Mouse (Mus musculus): ENCODE data around the gene Dmd. TPM values are rescaled to one million over a fixed set of nuclear protein-coding genes. Genes with fewer than 3 reads are reported as not detected.
A peak's percentile ranks its signal among the peaks of the same experiment; 100 is the strongest.
"Not testable (repeated sequence)": the region's sequence is repeated elsewhere in the genome, so short reads cannot be mapped to it uniquely, and the experiment has no call there.

Gene Dmd
- polyA plus RNA-seq, 1 experiment from 2014 or later = 27.8 TPM

- Histone ChIP-seq H3K4me1 (no peaks in the 10 kb centered on the region), H3K27me3 (no peaks in the 10 kb centered on the region), H3K4me2 (replicated peaks) (no peak overlapping the region), H3K4me3 (no peak overlapping the region), H3K9ac (replicated peaks) (no peak overlapping the region), H3K27ac (replicated peaks) (no peak overlapping the region), H3K9me3 (no peaks in the 10 kb centered on the region), H3K36me3 (no peaks in the 10 kb centered on the region)
- ATAC-seq (replicated peaks) = peak; percentile 90
- WGBS = 19% methylated on average over 4 of the region's 4 CpGs
These were observed 797.8 kb downstream of the Dmd start for GRCm38 (mm10) chrX:83746301-83747008.

- H3K4me2 ChIP-seq (replicated peaks) = no peak overlapping the region
- no peaks in the 10 kb centered on the region for H3K27me3 ChIP-seq
- no peak for ATAC-seq (replicated peaks)
- H3K9me3 ChIP-seq = no peaks in the 10 kb centered on the region
- no peaks in the 10 kb centered on the region for H3K4me1 ChIP-seq
- H3K4me3 ChIP-seq = no peak overlapping the region
- no peaks in the 10 kb centered on the region for H3K36me3 ChIP-seq
- no peak overlapping the region for H3K27ac ChIP-seq (replicated peaks)
- H3K9ac ChIP-seq (replicated peaks) = no peak overlapping the region
These were observed 838.7 kb downstream of the Dmd start for GRCm38 (mm10) chrX:83787406-83787805.

DNA sequence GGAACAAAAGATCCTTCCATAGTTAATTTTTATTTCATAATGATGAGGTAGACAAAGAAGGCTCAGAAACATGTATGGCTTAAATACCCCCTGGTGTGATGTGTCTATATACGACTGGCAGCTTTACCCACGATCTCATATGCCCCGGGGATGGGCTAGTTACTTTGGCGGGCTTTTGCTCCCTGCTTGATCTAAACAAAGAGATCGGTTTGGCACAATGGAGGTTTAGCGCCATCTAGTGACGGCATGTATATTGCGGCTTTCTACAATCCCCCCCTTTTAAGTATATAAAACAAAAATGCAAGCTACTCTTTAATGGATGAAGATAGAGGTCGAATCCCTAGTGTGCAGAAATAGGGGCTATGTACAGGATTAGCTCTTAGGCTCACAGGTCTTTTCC lies 918.8 kb downstream of the Dmd start:
- WGBS = 56% methylated on average over 9 of the region's 9 CpGs
- not testable (repeated sequence) for H3K4me1 ChIP-seq; H3K4me2 ChIP-seq (replicated peaks); H3K9me3 ChIP-seq; H3K36me3 ChIP-seq; H3K27ac ChIP-seq (replicated peaks); H3K27me3 ChIP-seq; H3K9ac ChIP-seq (replicated peaks); H3K4me3 ChIP-seq; ATAC-seq (replicated peaks)

GRCm38 (mm10) chrX:83875389-83875788 lies 926.7 kb downstream of the Dmd start:
- H3K4me1 ChIP-seq; ATAC-seq (replicated peaks); H3K27ac ChIP-seq (replicated peaks); H3K36me3 ChIP-seq; H3K9ac ChIP-seq (replicated peaks); H3K9me3 ChIP-seq; H3K4me2 ChIP-seq (replicated peaks); H3K4me3 ChIP-seq; H3K27me3 ChIP-seq: not testable (repeated sequence)
- 82% methylated on average over 11 of the region's 11 CpGs for WGBS

DNA sequence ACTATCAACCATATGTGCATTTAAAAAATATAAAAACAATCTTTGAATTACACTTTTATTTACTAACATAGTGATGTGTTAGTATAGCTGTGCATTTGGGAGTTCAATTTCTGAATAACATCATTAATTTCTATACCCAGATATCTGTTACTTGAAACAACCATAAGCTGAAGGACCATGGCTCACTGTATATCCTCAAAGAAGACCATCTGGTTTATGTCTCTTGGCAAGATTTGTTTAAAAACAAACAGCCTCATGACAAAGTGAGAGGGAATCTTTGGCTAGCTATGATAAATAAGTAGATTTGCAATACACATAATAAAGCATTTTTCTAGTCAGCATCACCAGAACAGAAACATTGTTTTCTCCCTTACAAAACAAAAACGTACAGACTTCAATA lies 1027.2 kb downstream of the Dmd start:
- no peak for ATAC-seq (replicated peaks)

DNA sequence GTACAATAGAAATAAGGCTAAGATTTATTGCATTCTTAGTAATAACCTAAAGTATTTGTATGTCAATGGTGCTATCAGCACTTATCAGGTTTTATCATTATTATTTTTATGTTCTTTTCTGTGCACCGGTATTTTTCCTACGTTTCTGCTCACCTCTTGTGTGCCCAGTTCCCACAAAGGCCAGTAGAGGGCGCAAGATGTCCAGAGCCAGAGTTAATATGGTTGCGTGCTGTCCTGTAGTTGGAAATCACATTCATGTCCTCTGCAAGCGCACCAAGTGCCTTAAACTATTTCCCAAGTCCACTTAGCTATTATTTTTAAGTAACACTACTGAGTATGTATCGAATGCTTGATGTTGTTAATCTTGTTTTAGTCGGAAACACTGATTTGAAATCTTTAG lies 1052.6 kb downstream of the Dmd start:
- Histone ChIP-seq H3K36me3 (no peaks in the 10 kb centered on the region), H3K4me2 (replicated peaks) (no peak overlapping the region), H3K27ac (replicated peaks) (no peak overlapping the region), H3K4me3 (no peak overlapping the region), H3K27me3 (no peaks in the 10 kb centered on the region), H3K9me3 (no peaks in the 10 kb centered on the region), H3K9ac (replicated peaks) (no peak overlapping the region), H3K4me1 (no peaks in the 10 kb centered on the region)
- 45% methylated on average over 7 of the region's 7 CpGs for WGBS
- 0 out of 2 replicates have a peak, but pooled peaks have one; percentile 46 for ATAC-seq (replicated peaks)

More for the DNA sequence above, 1027.2 kb downstream of the Dmd start:
- H3K4me3 ChIP-seq = no peak overlapping the region
- H3K27ac ChIP-seq (replicated peaks) = no peak overlapping the region
- no peaks in the 10 kb centered on the region for H3K4me1 ChIP-seq
- WGBS = 66% methylated on average over 1 of the region's 1 CpGs
- H3K4me2 ChIP-seq (replicated peaks) = no peak overlapping the region
- H3K27me3 ChIP-seq = no peaks in the 10 kb centered on the region
- no peaks in the 10 kb centered on the region for H3K9me3 ChIP-seq
- H3K36me3 ChIP-seq = no peaks in the 10 kb centered on the region
- no peak overlapping the region for H3K9ac ChIP-seq (replicated peaks)

- not testable (repeated sequence) for H3K27me3 ChIP-seq; H3K27ac ChIP-seq (replicated peaks); H3K4me2 ChIP-seq (replicated peaks); H3K36me3 ChIP-seq; H3K4me3 ChIP-seq; ATAC-seq (replicated peaks); H3K4me1 ChIP-seq; H3K9me3 ChIP-seq; H3K9ac ChIP-seq (replicated peaks)
- 91% methylated on average over 3 of the region's 3 CpGs for WGBS
These were observed 1113.8 kb downstream of the Dmd start for GRCm38 (mm10) chrX:84062431-84062830.

- no peak overlapping the region for H3K27ac ChIP-seq (replicated peaks)
- no peak overlapping the region for H3K4me3 ChIP-seq
- H3K9ac ChIP-seq (replicated peaks) = no peak overlapping the region
- H3K4me2 ChIP-seq (replicated peaks) = no peak overlapping the region
- no peak for ATAC-seq (replicated peaks)
- 75% methylated on average over 2 of the region's 2 CpGs for WGBS
- no peaks in the 10 kb centered on the region for H3K4me1 ChIP-seq
- no peaks in the 10 kb centered on the region for H3K36me3 ChIP-seq
- no peaks in the 10 kb centered on the region for H3K9me3 ChIP-seq
- H3K27me3 ChIP-seq = no peaks in the 10 kb centered on the region
These were observed 1217.2 kb downstream of the Dmd start for GRCm38 (mm10) chrX:84165872-84166271.

GRCm38 (mm10) chrX:84241297-84241859 lies 1292.7 kb downstream of the Dmd start:
- no peak overlapping the region for H3K9ac ChIP-seq (replicated peaks)
- no peak overlapping the region for H3K27ac ChIP-seq (replicated peaks)
- WGBS = 70% methylated on average over 2 of the region's 2 CpGs
- no peak for ATAC-seq (replicated peaks)
- no peaks in the 10 kb centered on the region for H3K27me3 ChIP-seq
- no peaks in the 10 kb centered on the region for H3K9me3 ChIP-seq
- H3K4me3 ChIP-seq = no peak overlapping the region
- H3K36me3 ChIP-seq = no peaks in the 10 kb centered on the region
- no peaks in the 10 kb centered on the region for H3K4me1 ChIP-seq
- H3K4me2 ChIP-seq (replicated peaks) = no peak overlapping the region

DNA sequence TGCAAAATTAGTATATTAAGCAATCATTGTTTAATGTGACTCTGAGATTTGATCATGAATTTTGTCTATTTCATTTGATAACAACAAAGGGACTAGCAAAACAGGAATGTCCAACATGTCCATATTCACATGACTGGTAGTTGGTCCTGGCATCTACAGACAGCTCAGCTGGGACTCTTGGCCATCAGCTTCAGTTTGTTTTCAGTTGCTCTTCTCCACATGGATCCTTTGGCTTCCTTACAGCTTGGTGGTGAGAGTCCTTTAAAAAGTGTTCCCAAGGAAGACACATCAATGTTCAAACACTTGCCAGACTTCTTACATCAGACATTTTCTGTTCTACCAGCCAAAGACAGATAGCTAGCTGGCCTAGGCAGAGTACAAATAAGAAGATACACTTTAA lies 1381.9 kb downstream of the Dmd start:
- H3K27me3 ChIP-seq = no peaks in the 10 kb centered on the region
- no peaks in the 10 kb centered on the region for H3K9me3 ChIP-seq
- H3K27ac ChIP-seq (replicated peaks) = no peak overlapping the region
- H3K4me1 ChIP-seq = no peaks in the 10 kb centered on the region
- no peak overlapping the region for H3K4me2 ChIP-seq (replicated peaks)
- no peak overlapping the region for H3K4me3 ChIP-seq
- H3K9ac ChIP-seq (replicated peaks) = no peak overlapping the region
- no peaks in the 10 kb centered on the region for H3K36me3 ChIP-seq
- no peak for ATAC-seq (replicated peaks)

- ATAC-seq (replicated peaks) = no peak
- H3K9ac ChIP-seq (replicated peaks) = no peak overlapping the region
- 92% methylated on average over 1 of the region's 1 CpGs for WGBS
- no peaks in the 10 kb centered on the region for H3K36me3 ChIP-seq
- no peaks in the 10 kb centered on the region for H3K4me1 ChIP-seq
- H3K27ac ChIP-seq (replicated peaks) = no peak overlapping the region
- H3K9me3 ChIP-seq = no peaks in the 10 kb centered on the region
- no peak overlapping the region for H3K4me2 ChIP-seq (replicated peaks)
- H3K27me3 ChIP-seq = no peaks in the 10 kb centered on the region
- no peak overlapping the region for H3K4me3 ChIP-seq
These were observed 1383.5 kb downstream of the Dmd start for GRCm38 (mm10) chrX:84332177-84332576.

DNA sequence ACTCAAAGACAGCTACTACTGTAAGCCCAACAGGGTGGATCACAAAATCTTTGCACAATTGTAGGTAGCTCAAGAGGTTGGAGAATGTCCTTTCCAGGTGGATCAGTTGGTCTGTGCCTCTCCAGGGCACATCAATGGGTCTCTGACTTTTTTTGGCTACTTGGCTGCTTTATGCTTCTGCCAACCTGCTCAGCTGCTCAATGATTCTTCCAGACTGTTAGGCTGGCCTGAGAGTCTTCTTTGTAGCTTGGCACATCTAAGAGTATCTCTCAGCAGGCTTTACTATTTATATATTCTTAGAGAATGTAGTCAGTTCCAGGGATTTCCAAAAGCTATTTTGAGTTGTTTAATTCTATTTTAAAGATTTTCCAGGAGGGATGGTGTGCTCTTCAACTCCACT lies 1416.3 kb downstream of the Dmd start:
- no peak for ATAC-seq (replicated peaks)
- H3K4me2 ChIP-seq (replicated peaks) = no peak overlapping the region
- no peak overlapping the region for H3K27ac ChIP-seq (replicated peaks)
- H3K27me3 ChIP-seq = no peaks in the 10 kb centered on the region
- no peaks in the 10 kb centered on the region for H3K36me3 ChIP-seq
- no peak overlapping the region for H3K9ac ChIP-seq (replicated peaks)
- H3K4me3 ChIP-seq = no peak overlapping the region
- no peaks in the 10 kb centered on the region for H3K4me1 ChIP-seq
- no peaks in the 10 kb centered on the region for H3K9me3 ChIP-seq

GRCm38 (mm10) chrX:84435608-84436007 lies 1486.9 kb downstream of the Dmd start:
- no peaks in the 10 kb centered on the region for H3K27me3 ChIP-seq
- 75% methylated on average over 4 of the region's 4 CpGs for WGBS
- no peak overlapping the region for H3K4me3 ChIP-seq
- no peak overlapping the region for H3K4me2 ChIP-seq (replicated peaks)
- H3K27ac ChIP-seq (replicated peaks) = no peak overlapping the region
- H3K9ac ChIP-seq (replicated peaks) = no peak overlapping the region
- H3K4me1 ChIP-seq = no peaks in the 10 kb centered on the region
- no peaks in the 10 kb centered on the region for H3K36me3 ChIP-seq
- no peaks in the 10 kb centered on the region for H3K9me3 ChIP-seq
- no peak for ATAC-seq (replicated peaks)

Data from forebrain, embryonic 15.5 days (tissue).